Mouse (Mus musculus): ENCODE measurements around the gene Dmwd.

Gene Dmwd

DNA sequence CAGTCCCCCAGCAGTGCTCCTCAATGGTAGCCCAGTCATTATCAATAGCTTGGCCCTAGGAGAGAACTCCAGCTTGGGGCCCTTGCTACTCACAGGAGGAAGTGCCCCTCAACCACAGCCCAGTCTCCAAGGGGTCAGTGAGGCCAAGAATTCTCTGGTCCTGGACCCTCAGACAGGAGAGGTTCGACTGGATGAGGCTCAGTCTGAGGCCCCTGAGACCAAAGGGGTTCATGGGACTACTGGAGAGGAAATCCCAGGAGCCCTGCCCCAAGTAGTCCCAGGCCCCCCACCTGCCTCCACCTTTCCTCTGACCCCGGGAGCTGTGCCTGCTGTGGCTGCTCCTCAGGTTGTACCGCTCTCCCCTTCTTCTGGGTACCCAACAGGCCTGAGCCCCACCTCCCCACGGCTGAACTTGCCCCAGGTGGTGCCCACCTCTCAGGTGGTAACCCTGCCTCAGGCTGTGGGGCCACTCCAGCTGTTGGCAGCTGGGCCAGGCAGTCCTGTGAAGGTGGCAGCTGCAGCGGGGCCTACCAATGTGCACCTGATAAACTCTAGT lies 20.5 kb downstream of the Dmwd start:
- no peak for DNase-seq

DNA sequence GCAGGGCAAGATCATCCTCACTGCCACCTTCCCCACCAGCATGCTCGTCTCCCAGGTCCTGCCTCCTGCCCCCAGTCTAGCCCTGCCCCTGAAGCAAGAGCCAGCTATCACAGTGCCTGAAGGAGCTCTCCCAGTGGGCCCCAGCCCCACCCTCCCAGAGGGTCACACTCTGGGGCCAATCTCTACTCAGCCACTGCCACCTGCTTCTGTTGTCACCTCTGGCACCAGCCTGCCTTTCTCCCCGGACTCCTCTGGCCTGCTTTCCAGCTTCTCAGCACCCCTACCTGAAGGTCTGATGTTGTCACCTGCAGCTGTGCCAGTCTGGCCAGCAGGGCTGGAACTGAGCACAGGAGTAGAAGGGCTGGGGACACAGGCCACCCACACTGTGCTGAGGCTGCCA lies 21.2 kb downstream of the Dmwd start:
- no peak for DNase-seq

DNA sequence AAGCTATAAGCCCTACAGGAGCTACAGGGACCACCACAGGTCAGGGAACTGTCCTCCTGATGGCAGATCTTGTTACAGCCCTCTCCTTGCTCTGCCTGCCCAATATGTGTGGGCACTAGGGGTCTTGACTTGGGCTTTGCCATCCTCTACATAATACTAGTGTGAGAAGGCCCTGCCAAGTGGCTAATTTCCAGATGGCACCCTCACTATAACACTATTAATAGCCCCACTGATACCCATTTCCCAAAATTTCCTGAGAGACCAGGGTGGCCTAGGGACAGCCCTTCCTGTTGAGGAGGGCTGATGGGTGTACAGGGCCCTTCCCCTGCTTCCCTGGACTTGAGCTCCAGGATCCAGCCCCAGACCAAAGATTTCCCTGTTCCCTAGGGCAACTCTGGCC lies 21.8 kb downstream of the Dmwd start:
- DNase-seq = no peak

DNA sequence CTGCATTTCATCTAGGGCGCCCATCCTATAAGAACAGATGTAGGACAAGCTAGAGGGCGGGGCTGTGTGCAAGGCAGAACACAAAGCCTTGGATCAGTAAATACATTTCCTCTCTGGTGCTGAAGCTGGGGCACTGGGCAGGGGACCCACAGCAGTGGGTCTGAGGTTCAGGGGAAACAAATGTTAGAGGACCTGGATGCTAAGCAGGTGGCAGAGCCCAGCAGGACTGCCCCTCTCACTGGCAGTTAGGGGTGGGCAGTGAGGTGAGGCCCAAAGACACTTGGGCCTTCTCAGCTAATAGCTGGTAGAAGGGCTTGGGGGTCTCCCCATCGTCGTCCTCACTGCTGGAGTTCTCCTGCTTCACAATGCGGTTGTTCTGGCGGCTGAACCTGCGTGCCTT lies 22.8 kb downstream of the Dmwd start:
- DNase-seq = no peak

DNA sequence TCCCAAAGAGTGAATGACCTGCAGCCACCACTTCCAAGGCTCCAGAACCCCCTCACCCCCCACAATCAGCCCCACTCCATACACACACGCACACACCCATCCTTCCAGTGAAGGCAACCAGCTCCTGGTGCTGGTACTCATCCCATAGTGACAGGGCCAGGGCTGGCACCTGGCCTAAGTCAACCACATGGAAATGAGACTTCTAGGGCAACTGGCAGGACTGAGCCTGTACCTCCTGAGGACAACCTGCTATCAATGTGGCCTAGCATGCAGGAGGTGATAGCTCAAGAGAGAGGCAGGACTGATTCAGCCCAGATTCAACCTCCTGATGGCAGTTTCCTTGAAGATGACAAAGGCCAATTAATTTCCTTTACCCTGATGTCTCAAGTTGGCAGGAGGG lies 24.3 kb downstream of the Dmwd start:
- DNase-seq = no peak

DNA sequence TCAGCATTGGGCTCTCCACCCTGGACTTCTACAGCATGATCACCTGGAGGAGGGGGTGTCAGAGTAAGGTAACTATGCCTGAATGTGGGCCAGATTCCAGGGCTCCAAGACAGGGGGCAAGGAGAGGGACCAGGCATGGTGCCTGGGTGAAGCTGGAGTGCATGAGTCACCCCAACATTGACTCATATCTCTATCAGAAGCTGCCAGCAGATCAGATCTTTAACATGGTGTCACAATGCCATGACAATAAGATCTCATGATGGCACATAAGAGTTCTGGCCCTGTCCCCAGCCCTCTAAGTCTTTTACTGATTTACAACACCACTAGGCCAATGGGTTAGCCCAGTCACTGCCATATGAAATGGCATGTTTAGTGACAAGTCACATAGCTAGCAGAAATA lies 27.7 kb downstream of the Dmwd start:
- no peak for DNase-seq

DNA sequence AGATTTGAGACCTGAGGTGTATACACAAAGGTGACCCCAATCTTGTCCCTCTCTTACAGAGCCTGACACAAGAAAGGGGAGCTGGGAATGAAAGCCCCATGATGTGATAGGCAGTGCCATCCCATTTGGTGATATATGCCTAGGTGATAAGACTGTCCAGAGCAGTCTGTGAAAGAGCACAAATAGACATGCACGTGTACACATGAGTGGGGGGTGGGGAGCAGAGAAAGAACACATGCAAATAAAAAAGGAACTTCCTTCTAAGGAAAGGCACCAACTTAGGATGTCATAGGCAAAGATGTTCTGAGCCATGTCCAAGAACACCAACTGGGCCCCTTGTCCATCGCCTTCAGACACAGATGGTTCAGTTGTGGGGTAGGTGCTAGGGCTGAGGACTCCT lies 28.5 kb downstream of the Dmwd start:
- no peak for DNase-seq

DNA sequence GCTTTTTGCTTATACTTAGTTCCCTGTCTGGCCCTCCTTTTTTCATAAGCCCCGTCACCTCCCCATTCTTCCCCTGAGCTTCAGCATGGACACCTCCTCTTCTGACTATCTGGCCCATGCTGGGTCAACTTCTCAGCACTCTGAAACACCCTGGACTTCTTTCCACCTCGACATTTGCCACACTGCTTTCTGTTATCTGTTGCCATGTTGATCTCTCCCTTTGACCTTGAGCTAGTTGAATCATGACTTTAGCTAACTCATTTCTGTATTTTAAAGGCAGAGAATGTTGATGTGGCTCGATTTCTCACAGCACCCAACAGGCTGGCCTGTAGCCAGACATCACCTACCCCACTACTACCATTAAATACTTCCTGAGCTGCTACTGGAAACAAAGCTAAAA lies 31.4 kb downstream of the Dmwd start:
- no peak for DNase-seq

DNA sequence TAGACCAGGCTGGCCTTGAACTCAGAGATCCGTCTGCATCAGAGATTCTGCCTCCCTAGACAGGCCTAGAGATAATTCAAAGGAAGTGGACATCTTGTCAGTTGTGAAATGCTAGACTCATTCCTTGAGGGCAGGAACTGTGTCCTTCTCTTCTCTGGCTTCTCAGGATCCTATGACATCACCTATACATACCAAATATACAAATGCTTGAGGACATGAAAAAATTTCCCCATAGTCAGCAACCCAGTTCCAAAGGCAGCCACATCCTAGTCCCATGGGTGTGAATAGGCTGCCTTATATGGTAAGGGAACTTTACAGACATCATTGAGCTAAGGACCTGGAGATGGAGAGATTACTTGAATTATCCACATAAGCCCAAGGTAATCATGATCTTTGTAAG lies 33.5 kb downstream of the Dmwd start:
- DNase-seq = no peak

DNA sequence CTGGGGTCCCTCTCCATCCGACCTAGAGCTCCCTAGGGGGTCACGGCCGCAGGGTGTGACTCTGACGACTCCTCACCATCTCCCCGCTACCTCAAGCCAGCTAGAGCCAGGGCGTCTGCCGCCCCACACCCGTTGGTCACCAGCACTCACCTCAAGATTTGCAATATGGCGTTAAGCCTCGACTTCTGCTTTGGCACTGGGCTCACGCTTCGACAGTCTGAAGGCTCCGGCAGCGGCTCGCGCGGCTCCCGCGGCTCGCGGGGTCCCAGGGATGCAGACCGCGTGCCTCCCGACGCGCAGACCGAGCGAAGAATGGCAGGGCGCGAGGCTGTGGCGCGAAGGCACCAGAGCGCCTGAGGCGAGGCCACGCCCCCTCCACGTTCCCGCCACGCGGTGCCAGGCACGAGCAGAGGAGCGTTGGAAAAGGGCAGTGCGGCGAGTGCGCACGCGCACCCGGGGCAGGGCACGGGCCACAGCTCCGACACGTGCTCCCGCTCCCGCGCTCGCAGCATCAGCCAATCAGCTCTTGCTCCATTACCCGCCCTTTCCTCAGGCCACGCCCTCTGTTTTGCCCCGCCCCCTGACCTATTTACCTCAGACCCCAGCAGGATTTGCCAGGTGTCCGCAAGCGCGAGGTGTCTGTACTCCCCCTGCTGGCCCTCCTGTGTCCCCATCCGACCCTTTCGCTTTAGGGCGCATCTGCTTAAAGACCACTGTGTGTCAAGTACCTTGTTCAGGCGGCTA lies 42.2 kb downstream of the Dmwd start, which contains the start of gene Gm4969:
Gene Gm4969, minus strand, starts transcription at position 341 of the 744 bp plus-strand sequence.
- peak; percentile 67 for DNase-seq

DNA sequence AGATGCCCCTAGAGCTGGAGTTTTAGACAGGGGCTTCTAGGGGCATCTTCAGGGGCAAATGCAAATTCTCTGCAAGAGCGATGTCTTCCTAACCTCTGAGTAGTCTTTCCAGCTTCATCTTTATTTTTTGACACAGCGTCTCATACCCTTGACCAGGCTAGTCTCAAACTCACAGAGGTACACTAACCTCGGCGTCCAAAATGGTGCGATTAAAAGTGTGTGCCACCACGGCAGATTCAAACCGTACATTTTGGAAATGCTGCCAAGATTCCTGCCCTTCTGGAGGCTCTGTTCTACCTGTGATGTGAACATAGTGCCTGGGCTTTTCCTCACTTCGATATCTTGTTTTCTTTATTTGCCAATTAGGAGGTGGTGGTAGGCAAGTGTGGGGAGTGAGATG lies 43.1 kb downstream of the Dmwd start:
- DNase-seq = peak; percentile 21

DNA sequence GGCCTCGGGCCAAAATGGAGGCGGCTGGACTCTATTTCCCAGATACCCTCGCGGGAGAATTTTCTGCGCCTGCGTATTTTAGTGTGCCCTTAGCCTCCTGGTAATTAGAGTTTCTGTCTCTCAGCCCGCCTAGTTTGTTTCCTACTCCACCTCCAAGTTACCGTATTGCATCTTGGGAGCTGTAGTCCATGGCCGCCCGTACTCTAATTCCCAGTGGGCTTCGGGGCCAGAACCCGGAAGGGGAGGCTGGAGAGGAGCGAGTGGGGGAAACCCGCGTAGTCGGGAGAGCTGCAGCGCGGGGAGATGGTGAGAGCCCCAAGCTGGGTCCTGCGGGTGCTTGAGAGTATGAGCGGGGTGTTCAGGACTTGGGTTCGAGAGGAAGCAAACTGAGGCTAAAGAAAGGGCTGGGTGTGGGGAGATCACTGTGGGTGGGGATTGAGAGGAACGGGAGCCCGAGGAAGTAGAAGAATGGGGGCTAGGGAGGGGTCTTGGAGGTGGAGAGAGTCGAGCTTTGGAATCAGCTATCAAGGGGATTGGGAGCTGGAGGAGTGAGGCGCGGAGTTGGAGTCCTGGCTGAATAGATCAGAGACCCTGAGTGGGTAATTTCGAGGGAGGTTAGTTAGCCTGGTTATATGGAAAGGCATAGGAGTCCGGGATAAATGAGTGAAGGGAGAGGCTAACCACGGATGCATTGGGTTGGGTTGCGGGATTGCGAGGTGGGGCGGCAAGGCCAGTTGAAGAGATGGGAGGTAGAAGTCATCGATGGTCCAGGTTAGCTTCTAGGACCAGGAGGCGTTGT lies 43.8 kb downstream of the Dmwd start, which contains the start of gene Fbxo46:
Gene Fbxo46, plus strand, starts transcription at position 229 of the 799 bp plus-strand sequence.
- DNase-seq = peak; percentile 94

DNA sequence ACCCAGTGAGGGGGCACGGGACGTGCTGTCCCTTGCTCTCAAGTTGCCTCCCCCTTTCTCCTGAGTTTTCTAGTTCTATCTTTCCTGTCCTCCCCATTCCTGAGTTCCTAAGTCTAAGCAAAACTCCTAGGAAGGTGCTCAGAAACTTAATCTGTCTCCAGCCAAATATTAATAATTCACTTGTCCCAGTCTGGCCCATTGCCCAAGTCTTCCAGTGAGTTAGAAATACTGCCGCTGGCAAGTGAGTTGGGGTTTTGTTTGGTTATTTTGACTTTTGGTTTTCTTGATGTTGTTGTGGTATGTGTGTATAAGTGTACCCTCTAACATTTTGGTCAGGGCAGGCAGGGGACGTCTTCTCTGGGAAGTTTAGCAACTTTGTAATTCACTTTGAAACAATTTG lies 45.7 kb downstream of the Dmwd start:
- no peak for DNase-seq

DNA sequence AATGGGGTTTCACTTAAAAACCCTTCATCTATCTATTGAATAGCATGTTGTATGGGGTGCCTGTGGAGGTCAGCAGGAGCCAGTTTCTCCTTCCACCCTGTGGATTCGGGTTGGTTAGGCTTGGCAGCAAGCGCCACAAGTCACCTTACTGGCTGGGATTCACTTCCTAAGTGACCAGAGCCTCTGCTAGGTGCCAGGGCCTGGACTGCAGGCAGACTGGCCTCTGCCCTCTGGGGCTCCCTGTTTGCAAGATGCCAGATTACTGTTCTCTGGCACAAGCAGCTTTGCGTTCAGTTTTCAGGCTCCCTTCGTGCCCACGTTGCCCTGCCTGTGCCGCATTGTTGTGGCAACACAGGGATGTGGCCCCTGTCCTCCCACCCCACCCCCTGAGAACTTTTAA lies 48.7 kb downstream of the Dmwd start:
- DNase-seq = no peak

DNA sequence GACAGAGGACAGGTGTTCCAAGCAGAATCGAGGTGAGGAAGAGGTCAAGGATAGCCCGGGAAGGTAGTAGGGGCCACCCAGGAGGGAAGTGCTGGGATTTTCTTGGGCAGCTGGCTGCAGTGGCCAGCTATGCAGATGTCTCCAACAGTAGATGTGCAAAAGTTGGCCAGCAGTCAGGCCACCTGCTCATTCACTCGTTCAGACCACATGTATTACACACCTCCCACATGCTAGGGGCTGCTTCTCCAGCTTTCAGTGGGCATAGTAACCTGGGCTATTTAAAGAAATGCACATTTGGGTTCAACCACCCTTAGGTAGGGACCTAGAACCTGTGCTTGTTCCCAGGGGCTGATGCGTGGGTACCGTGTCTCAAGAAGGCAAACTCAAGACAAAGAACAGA lies 51.7 kb downstream of the Dmwd start:
- no peak for DNase-seq

DNA sequence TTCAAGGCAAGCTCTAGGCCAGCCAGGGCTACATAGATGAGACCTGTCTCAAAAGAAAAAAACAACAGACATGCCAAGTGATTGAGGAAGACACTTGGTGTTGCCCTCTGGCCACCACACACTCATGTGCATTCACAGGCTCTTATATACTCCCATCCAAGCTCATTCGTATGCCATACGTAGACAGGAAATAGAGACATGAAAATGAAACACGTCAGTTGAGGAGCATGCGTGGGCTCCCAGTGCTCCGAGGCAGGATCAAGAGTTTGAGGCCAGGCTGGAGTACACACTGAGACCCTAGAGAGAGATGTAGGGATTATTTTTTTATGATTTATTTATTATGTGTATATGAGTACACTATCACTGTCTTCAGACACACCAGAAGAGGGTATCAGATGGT lies 53.4 kb downstream of the Dmwd start:
- DNase-seq = no peak

DNA sequence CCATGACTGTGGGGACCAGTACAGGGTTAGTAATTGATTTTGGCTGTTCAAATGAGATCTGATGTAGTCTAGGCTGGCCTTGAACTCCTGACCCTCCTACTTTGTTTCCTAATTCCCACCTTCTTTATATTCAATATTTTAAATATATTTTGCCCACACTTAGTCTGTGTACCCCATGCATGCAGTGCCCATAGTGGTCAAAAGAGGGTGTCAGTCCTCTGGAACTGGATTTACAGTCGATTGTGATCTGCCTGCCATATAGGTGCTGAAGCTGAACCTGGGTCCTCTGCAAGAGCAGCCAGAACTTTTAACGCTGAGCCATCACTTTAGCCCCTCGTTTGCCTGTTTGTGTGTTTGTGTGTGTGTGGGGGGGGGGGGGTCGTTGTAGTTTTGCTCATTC lies 54.6 kb downstream of the Dmwd start:
- DNase-seq = peak; percentile 35

DNA sequence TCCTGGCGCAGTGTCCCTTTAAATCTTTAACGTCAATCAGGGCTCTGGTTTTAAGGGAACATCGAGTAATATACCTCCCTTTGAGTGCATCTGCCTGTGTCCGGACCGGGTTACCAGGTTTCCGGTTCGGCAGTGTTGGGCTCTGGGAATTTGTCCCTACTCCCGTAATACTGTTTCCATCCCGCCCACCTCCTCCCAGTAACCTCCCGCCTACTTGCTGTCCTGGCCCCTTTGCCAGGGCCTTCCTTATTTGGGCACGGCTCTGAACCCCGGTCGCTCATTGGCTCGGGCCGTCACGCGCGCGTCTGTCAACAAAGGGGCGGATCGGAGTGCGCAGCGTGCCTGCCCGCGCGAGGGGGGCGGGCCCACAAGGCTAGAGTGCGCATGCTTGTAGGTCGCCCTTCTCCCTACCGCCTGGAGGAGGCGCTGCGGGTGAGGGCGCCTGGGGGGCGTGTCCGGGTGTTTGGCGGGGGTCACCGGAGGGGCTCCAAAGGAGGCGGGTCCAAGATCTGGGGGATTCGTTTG lies 55.4 kb downstream of the Dmwd start:
- DNase-seq = peak; percentile 95

Measured in thymus, postnatal 14 days (tissue).